In the genomic region with DNA sequence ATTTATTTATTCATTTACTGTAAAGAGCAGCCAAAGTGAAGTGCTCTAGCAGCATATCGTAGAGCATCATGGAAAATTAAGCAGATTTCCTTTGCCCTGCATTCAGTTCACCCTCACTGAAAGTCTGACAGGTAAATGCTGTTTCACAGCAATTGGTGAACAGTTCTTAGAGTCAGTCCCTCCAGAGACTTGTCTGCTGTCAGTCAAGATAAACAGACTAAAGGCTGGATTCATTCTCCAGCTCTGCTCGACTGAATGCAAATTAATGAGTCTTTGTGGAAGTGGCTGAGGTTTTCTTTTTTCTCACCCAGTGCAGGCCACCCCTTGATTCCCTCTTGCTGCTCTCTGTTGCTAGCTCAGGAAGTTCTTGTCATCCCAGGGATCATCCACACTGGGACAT, we compare ENCODE assay signal across 16 mouse cellular contexts.
DNase-seq lines count a peak whose midpoint lies in the region; ATAC-seq and TF ChIP-seq lines count a peak whose summit lies in the region.
"Had no signal": no experiment of that assay in that cellular context is flagged by ENCODE, and none has a peak within 500 bp of the region (broad histone marks: within the 10 kb centered on the region; RNA-seq: fewer than 3 reads in every experiment).

No protein-coding gene starts in this region.

- TF ChIP-seq CTCF in cortical plate, adult 2 months (IDR thresholded peaks at IDR 0.05; ENCODE audit: extremely low read depth, insufficient read depth, low read length): no peak

- H3K9ac ChIP-seq in hindbrain, embryonic 13.5 days: no peak overlapping the region
- H3K9ac ChIP-seq: limb, embryonic 13.5 days; liver, embryonic 14.5 days had no signal

- no peak for TF ChIP-seq POLR2A in cortical plate, adult 2 months (IDR thresholded peaks at IDR 0.05; ENCODE audit: extremely low read depth, insufficient read depth, low read length)

- H3K36me3 ChIP-seq in hindbrain, embryonic 10.5 days: no peaks in the 10 kb centered on the region
- no peaks in the 10 kb centered on the region for H3K36me3 ChIP-seq in hindbrain, embryonic 13.5 days
- H3K36me3 ChIP-seq in midbrain, embryonic 10.5 days: no peaks in the 10 kb centered on the region
- H3K36me3 ChIP-seq: limb, embryonic 13.5 days had no signal

- peaks cover 11% of the 10 kb centered on the region for H3K4me1 ChIP-seq in hindbrain, embryonic 10.5 days (replicated peaks)
- peaks cover 7% of the 10 kb centered on the region; the same call in 1 of the 2 replicates for H3K4me1 ChIP-seq in hindbrain, embryonic 13.5 days (replicated peaks)
- peaks cover 2% of the 10 kb centered on the region for H3K4me1 ChIP-seq in cortical plate, adult 2 months (ENCODE audit: control insufficient read depth, insufficient read depth, low read length)
- H3K4me1 ChIP-seq in midbrain, embryonic 10.5 days: peaks cover 14% of the 10 kb centered on the region
- H3K4me1 ChIP-seq: limb, embryonic 13.5 days had no signal

- H3K4me3 ChIP-seq in hindbrain, embryonic 10.5 days: no peak overlapping the region
- no peak overlapping the region for H3K4me3 ChIP-seq in hindbrain, embryonic 13.5 days
- H3K4me3 ChIP-seq in cortical plate, adult 2 months (ENCODE audit: insufficient read depth, low read length): no peak overlapping the region
- no peak overlapping the region for H3K4me3 ChIP-seq in midbrain, embryonic 10.5 days
- H3K4me3 ChIP-seq: limb, embryonic 13.5 days had no signal

- 37% methylated on average over 2 of the region's 2 CpGs for WGBS in hindbrain, embryonic 10.5 days
- WGBS in hindbrain, embryonic 13.5 days: 32% methylated on average over 2 of the region's 2 CpGs
- WGBS in midbrain, embryonic 10.5 days: 44% methylated on average over 2 of the region's 2 CpGs

- no peaks in the 10 kb centered on the region for H3K27me3 ChIP-seq in hindbrain, embryonic 10.5 days (ENCODE audit: insufficient read depth, poor library complexity, severe bottlenecking)
- H3K27me3 ChIP-seq in hindbrain, embryonic 13.5 days: no peaks in the 10 kb centered on the region
- H3K27me3 ChIP-seq in midbrain, embryonic 10.5 days (ENCODE audit: low read depth, poor library complexity, severe bottlenecking): no peaks in the 10 kb centered on the region
- H3K27me3 ChIP-seq: limb, embryonic 13.5 days had no signal

- no peak for ATAC-seq in hindbrain, embryonic 13.5 days (ENCODE audit: low FRiP score)
- no peak for ATAC-seq in erythroid progenitor cell, adult 5-6 weeks (replicated peaks; ENCODE audit: low FRiP score, poor library complexity, severe bottlenecking)
- ATAC-seq: intestine, postnatal 0 days; lung, postnatal 0 days had no signal

- H3K9me3 ChIP-seq in hindbrain, embryonic 10.5 days: no peaks in the 10 kb centered on the region
- H3K9me3 ChIP-seq in hindbrain, embryonic 13.5 days: no peaks in the 10 kb centered on the region
- H3K9me3 ChIP-seq in midbrain, embryonic 10.5 days (replicated peaks): no peaks in the 10 kb centered on the region
- H3K9me3 ChIP-seq: limb, embryonic 13.5 days had no signal

- no peak for DNase-seq in hindbrain, embryonic 10.5 days (ENCODE audit: low spot score)
- no peak for DNase-seq in midbrain, embryonic 10.5 days (ENCODE audit: low spot score)
- peak; percentile 6 for DNase-seq in retina, embryonic 14.5 days (ENCODE audit: low spot score)
- DNase-seq in cerebellum, adult 8-10 months: no peak
- DNase-seq: adrenal gland, postnatal 36 days; cerebellum, postnatal 10 days; heart, adult 11 months; heart, postnatal 4 days had no signal

- H3K4me2 ChIP-seq in hindbrain, embryonic 13.5 days: no peak overlapping the region
- H3K4me2 ChIP-seq: limb, embryonic 13.5 days had no signal

- H3K27ac ChIP-seq in hindbrain, embryonic 10.5 days: peak overlapping the region; percentile 45; the same call in 1 of the 2 replicates
- no peak overlapping the region for H3K27ac ChIP-seq in hindbrain, embryonic 13.5 days
- H3K27ac ChIP-seq in cortical plate, adult 2 months (ENCODE audit: insufficient read depth, low read length): 0 out of 2 replicates have a peak overlapping the region, but pooled peaks have one; percentile 29
- H3K27ac ChIP-seq in midbrain, embryonic 10.5 days (replicated peaks): peak overlapping the region; percentile 60; the same call in 1 of the 2 replicates
- H3K27ac ChIP-seq: kidney, postnatal 0 days; limb, embryonic 13.5 days; liver, embryonic 14.5 days had no signal
